Mouse (Mus musculus) embryo, embryonic 11 days (tissue): ENCODE data around the gene Ptbp3.

Experiments
- DNase-seq: peaks from one replicate; pipeline ENCODE4 v3.0.0-alpha.2; 2015

The Ptbp3 gene

GRCm38 (mm10) chr4:59471306-59471705 lies 77.9 kb downstream of the Ptbp3 start:
- no peak for DNase-seq

GRCm38 (mm10) chr4:59465449-59465848 lies 83.7 kb downstream of the Ptbp3 start:
- no peak for DNase-seq

DNA sequence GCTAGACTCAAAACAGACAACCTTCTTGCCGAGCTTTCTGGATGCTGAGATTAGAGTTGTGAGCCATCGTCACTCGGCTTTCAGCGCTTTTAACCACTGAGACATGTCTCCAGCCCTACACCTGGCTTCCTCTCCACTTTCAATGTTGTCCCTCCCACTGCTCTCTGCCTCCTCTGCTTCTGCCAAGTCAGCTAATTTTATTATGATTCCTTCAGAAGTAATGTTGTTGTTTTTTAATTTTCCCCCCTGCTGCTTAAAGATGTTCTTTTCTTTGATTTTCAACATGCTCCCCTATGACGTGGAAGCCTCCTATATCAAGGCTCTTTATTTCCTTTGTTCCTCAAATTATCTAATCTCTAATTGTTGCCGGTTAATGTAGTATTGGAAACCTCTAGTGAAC lies 84.5 kb downstream of the Ptbp3 start:
- no peak for DNase-seq

GRCm38 (mm10) chr4:59462494-59462893 lies 86.7 kb downstream of the Ptbp3 start:
- no peak for DNase-seq

DNA sequence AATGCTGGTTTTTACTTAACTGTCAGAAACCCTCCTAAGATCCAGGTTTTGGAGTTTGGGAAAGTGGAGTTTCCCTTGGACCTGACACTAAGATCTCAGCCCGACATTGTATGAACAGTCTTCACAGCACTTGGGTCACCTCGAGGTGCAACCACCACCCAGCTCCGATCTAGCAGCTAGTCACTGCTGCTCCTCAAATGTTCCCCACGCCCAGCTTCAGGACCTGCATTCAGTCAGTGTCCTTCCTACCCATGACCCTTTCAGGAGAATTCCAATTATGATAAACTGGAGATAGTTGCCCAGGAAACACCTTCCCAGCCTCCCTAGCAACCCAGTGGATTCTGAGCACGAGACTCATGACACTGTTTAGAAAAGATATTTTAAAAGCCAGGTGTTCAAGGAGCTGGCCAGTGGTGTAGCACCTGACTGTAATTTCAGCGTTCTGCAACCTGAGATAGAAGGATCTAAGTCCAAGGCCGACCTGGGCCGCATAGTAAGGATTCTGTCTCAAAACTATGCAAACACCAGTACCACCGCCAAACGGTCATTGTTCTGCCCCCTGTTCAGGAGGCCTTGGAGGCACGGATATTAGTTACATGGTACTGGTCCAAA lies 87.9 kb downstream of the Ptbp3 start:
- DNase-seq, result no peak

DNA sequence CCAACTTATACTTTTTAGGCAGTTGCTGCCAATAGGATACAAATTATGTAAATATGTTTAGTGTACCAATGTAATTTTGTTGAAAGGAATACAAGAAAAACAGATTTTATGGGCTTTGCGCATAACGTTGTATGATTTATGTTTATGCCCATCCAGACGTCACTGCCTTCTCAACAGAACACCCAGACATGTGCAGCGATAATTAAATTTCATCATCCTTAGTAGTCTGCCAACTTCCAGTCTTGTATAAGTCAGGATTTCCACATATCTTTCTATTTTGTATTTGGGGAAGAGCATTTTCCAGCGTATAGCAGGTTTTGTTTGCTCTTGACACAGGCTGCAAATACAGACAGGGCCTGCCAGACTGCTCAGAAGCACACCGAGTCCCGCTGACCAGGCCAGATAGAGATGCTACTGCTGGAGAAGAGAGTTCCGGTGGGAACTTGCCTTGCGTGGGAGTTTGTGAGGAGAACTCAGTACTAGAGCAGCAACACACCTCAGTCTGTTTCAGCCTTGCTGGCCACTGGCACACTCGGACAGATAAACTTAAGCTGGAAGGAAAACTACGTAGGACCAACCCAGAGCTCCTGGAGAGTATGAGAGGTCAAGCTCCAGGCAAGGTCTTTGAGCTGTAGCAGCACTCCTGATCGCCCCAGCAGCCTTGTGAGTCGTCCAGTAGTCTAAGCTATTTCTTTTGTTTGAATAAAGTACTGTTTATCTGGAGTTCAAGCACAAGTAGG lies 89.8 kb downstream of the Ptbp3 start:
- no peak for DNase-seq

DNA sequence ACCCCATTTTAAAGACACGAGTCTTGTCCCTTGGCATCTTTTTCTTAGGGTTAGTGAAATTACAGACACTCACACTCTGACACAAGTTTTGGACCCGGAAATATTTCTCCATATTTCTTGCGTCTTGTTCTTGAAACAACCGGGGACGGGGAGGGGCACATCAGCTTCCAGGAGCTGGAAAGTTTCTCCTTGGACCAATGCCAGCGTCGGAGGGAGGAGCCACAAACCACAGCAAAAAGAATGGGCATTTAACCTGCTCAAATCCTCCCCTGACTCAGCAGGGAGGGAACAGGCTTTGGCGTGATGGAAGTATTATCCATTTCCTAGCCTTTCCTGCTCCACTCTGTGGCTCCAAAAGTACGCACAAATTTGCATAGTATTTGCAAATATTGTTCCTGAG lies 91.2 kb downstream of the Ptbp3 start:
- DNase-seq, result no peak

DNA sequence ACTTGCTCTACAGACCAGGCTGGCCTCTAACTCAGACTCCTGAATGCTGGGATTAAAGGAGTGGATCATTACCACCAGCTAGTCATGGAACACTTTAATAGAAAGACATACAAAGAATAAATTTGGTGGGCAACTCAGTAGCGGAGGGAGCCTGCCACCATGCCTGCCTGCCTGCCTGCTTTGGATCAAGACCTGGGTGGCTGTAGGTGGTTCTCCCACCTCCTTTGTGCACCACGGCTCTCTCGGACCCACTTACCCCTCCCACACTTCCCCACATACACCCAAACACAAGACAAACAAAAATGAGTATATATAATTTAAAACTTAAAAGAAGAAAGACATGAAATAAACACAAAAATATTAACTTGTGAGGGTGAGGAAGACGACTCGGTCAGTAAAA lies 92.1 kb downstream of the Ptbp3 start:
- DNase-seq, result no peak

DNA sequence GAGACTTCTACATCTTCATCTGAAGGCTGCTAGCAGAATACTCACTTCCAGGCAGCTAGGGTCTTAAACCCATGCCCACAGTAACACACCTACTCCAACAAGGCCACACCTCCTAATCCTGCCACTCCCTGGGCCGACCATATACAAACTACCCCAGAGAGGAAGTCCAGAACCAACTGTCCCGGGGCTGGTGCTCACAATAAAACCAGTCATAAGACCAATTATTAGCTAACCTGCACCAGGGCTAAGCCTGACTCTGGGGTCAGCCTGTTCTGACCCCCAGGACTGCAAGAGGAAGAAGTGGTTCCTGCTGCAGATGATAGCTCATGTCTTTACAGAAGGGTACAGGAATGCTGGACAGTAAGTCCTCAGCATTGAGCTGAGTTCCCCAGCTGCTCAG lies 93.7 kb downstream of the Ptbp3 start:
- no peak for DNase-seq

- DNase-seq, result no peak
Measured at GRCm38 (mm10) chr4:59454046-59454445, 95.1 kb downstream of the Ptbp3 start.

- DNase-seq, result no peak
Measured at GRCm38 (mm10) chr4:59452503-59452933, 96.6 kb downstream of the Ptbp3 start.

GRCm38 (mm10) chr4:59450906-59451305 lies 98.3 kb downstream of the Ptbp3 start:
- no peak for DNase-seq

GRCm38 (mm10) chr4:59450234-59450854 lies 98.8 kb downstream of the Ptbp3 start:
- no peak for DNase-seq

GRCm38 (mm10) chr4:59447296-59447695 lies 101.9 kb downstream of the Ptbp3 start:
- no peak for DNase-seq

GRCm38 (mm10) chr4:59445516-59445915 lies 103.6 kb downstream of the Ptbp3 start:
- no peak for DNase-seq

GRCm38 (mm10) chr4:59444994-59445393 lies 104.2 kb downstream of the Ptbp3 start:
- no peak for DNase-seq

DNA sequence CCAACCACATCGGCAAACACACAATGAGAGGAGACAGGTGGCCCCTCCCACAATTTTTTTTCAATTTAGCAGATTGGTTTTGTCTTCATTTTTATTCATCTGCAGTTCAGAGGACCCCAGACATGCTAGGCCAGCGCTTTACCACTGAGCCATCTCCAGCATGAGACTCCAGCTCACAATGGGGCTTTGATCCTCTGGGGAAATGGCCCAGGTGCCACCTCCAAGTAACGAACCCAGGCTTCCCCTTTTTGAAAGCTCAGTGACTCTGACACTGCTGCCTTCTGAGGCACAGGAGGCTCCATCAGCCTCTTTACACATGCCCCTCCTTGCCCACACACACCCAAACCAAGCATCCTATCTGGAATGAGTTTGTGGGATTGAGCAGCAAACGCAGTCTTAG lies 105.1 kb downstream of the Ptbp3 start:
- no peak for DNase-seq

GRCm38 (mm10) chr4:59441265-59441664 lies 107.9 kb downstream of the Ptbp3 start:
- DNase-seq, result no peak

- no peak for DNase-seq
Measured at GRCm38 (mm10) chr4:59439960-59440359, 109.2 kb downstream of the Ptbp3 start.

DNA sequence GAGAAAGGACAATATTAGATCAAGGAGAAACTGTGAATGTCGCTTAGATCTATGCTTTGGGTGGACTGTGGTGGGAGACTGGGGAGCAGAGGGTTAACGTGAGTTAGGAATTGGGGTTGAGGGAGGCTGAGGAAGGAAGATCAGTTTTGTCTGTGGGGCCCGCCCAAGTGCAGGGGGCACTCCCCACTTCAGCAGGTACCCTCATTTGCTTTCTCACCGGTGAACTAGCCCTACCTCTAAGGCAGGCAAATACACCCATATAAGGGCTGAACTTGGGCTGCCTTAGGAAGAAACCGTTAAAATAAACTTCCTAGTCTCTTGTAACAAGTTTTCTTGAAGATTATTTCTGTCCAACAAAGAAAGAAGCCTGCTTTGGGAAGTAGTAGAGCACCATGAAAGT lies 110.1 kb downstream of the Ptbp3 start:
- DNase-seq, result no peak

DNA sequence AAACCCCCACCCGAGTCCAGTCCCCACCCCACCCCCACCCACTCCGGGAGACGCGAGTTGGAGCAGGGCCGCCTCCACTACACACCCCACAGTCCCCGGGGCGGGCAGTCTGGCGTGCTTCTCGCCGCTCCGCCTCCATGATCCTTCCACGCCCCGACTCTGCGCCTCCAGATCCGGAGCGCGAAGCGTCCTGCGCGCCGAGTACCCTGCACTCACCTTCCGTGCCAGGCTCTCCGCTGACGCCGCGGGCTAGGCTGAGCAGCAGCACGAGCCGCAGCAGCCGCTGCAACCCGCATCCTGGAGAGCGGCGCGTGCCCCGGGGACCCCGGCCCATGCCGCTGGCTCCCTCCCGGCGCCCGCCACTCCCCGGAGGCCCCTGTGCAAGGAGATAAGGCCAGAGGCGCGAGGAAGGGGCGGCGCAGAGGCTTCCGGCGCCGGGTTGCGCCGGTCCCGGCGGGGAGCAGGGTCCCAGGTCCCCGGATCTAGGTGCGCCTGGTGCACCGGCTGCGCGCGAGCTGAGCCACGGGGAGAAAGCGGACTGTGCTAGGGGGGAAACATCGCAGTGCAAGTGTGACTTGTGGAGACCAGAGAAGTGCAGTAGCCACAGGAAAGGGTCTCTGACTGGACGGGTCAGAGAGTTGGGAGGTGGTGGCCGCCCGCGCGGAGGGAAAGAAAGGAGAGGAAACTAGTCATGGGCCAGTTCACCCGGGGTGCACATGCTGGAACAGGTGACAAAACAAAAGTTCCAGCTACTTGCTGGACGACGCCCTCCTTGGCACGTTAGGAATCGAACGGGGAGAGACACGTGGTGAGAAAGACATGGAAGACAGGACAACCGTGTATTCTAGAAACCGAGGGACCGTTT lies 110.9 kb downstream of the Ptbp3 start, which contains the start of gene Susd1:
Susd1 (minus strand) TSS at position 644 of the 865 bp plus-strand sequence.
- peak; percentile 81 for DNase-seq

DNA sequence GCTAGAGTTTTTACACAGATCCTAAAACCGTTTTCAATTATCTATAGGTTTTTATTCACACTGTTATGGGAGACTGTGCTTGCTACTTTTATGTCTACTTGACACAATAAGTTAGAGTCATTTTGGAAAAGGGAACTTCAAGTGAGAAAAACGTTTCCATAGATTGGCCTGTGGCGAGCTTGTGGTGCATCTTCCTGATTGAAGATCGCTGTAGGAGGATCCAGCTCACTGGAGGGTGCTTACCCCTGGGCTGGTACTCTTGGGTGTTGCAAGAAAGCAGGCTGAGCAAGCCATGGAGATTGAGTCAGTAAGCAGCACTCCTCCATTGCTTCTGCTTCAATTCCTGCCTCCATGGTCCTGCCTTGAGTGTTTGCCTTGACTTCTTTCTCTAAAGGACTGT lies 113.2 kb downstream of the Ptbp3 start:
- no peak for DNase-seq

- no peak for DNase-seq
Measured at GRCm38 (mm10) chr4:59434039-59434438, 115.1 kb downstream of the Ptbp3 start.
